Mouse (Mus musculus) embryo, embryonic 10 days (tissue): ENCODE results near the gene Enox1.
"Not testable (repeated sequence)": the region's sequence is repeated elsewhere in the genome, so short reads cannot be mapped to it uniquely, and the experiment has no call there.

ENCODE experiments used
- DNase-seq: peaks from one replicate; pipeline ENCODE4 v3.0.0-alpha.2; 2015; ENCODE audit warnings: low spot score

The Enox1 gene

DNA sequence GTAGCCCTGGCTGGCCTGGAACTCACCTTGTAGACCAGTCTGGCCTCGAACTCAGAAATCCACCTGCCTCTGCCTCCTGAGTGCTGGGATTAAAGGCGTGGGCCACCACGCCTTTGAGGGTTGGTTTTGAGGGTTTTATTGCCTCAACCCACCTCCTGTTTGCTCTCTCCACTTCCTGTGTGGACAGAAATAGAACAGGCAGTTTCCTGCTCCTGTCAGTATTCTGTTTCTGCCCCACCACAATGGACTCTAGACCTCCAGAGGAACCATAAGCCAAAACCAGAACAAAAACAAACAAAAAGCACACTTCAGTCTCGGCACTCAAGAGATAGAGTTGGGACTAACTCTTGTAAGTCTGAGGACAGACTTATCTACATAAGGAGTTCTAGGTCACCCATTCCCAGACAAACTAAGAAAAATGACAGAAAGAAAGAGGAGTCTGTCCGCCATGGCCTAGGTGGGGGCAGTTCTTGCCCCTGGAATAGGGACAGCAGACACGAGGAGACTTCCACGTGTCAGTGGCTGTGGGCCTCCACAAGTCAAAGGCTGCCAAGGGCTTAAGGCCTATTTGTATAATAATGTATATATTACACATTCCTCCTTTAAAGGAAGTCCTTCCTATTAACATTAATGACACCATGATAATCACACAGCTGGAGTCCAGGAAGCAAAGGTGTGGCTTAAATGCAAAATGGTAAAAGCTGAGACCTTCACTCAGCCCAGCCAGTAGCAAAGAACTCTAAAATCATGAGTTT is 362.6 kb downstream of the Enox1 start:
- no peak for DNase-seq

GRCm38 (mm10) chr14:77519701-77520100 is 363.1 kb downstream of the Enox1 start:
- DNase-seq = no peak

DNA sequence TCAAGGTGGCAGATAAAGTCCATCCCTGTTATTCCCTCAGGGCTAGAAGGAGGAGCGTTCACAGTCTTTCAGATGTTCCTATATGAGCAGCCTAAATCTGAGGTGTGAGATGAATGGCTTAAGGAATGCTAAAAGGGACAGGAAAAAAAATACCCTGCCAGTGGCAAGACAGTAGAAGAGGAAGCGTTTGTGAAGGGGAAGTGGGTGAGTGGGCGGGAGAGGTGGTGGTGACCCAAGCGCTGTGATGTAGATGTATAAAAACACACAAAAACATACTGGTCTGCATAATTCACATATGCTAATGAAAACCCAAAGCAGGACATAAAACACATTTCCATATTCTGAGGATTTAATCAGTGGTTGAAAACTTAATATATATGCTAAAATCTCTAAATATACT is 367.7 kb downstream of the Enox1 start:
- DNase-seq = no peak

DNA sequence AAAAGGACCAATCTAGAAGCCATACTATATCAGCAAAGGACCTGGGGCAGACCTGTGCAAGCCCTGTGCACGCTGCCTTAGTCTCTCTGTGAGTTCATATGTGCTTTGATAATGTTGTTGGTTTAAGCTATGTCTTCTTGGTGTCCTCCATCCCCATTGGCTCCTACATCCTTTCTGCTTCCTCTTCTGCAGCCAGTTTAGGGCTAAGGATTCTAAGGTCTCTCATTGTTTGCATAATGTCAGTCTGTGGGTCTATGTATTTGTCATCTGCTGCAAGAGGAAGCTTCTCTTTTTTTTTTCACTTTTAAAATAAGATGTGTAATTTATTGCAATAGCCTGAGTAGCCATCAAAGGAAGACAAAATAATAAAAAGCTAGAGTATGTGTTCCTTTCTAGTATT is 369.7 kb downstream of the Enox1 start:
- DNase-seq = no peak

DNA sequence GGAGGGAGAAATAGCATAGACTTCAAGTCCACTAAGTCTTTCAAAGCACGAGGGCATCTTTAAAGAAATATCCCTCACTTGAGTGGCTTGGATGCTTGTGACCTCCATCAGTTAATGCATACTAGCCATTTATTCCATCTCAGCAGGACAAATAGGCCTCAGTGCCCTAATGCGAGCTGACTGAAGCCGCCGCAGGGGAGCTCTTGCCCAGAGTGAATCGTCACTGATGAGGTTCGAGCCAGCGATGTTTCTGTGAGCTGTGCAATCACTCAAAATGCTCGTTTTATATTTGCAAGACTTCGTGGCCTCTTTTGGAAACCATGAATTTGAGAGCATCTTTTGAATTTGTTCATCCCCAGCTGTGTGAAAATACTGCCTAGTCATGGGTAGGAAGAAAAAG is 372.6 kb downstream of the Enox1 start:
- no peak for DNase-seq

DNA sequence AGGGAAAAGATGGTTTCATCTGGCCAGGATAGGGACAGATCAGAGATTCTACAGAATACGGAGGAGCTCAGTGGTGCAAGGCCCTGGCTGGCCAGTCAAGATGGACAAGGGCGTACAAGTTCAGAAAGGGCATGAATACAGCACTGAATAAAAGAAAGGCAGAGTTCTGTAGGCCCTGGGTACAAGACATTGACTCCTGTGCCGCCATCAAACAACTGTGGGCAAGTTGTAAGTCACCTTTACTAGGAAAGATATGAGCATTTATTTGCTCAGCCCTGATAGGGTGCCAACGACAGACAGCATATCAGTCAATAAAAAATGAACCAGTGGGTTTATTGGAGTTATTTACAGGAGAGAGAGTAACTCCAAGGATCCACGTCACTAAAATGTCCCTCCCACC is 373.1 kb downstream of the Enox1 start:
- no peak for DNase-seq

GRCm38 (mm10) chr14:77533638-77534037 is 377.1 kb downstream of the Enox1 start:
- DNase-seq = peak; percentile 14

- DNase-seq = no peak
These were observed 377.6 kb downstream of the Enox1 start for GRCm38 (mm10) chr14:77534120-77534519.

- DNase-seq = no peak
These were observed 380.0 kb downstream of the Enox1 start for GRCm38 (mm10) chr14:77536592-77536991.

DNA sequence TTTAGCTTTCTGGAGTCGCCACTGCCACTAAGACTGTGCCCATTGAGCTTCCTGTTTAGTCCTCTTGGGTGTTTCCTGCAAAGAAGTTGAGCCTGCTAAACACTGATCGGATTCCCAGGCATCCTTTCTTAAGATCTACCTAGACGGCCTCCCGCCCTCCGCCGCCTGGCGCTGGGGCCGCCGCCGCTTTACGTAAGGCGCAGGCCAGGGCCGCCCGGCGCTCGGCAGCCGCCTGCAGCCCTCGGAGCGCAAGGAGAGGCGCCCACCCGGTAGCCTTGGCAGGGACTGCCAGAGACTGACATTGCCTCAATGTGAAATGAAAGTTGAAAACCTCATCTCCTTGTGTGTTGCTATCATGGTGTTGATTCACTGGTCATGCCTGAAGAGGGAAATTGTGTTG is 383.0 kb downstream of the Enox1 start:
- DNase-seq = not testable (repeated sequence)

DNA sequence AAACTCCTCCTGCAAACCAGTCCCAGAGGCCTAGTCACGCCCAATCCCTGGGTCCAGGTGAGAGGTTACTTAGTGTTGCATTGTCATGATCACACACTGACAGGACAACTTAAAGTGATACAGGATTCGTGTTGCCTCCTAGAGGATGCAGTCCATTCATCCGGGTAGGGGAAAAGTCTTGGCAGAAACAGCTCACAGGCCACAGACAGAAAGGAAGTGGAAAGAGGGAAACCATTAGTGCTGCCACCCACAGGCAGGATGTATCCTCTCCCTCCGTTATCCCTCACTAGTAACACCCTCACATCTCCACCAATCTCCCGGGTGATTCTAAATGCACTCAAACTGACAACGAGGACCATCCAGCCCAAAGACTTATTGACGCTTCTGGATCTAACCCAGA is 385.4 kb downstream of the Enox1 start:
- no peak for DNase-seq

- DNase-seq = no peak
These were observed 390.1 kb downstream of the Enox1 start for GRCm38 (mm10) chr14:77546531-77547274.

- no peak for DNase-seq
These were observed 390.8 kb downstream of the Enox1 start for GRCm38 (mm10) chr14:77547351-77547750.

GRCm38 (mm10) chr14:77548963-77549362 is 392.4 kb downstream of the Enox1 start:
- no peak for DNase-seq

DNA sequence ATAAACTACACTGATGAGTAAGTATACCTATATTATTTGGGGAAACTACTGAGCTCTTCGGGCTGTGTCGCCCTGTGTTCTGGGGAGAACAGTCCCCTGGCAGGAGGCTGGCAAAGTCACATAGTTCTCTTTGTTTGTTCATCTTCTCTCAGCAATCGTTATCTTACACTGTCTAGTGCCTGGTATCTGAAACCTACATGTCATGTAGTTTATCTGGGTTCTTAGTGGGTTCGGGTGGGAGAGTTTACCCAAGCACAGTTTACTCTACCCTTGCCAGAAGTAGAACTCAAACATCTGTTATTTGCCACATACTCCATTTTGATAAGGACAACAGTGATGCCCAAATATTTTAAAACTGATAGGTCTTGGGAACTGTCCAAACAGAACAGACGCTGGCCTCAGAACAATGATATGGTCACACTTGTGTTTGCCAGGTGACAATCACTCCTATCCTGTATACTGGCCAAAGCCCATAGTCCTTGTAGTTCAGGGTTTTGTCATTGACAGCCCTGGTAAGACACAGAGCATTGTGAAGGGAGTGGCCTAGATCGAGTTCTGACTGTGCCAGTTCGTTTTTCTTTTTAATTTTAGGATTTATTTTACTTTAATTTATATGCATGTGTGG is 401.0 kb downstream of the Enox1 start:
- DNase-seq = no peak

GRCm38 (mm10) chr14:77558910-77559309 is 402.3 kb downstream of the Enox1 start:
- DNase-seq = no peak

DNA sequence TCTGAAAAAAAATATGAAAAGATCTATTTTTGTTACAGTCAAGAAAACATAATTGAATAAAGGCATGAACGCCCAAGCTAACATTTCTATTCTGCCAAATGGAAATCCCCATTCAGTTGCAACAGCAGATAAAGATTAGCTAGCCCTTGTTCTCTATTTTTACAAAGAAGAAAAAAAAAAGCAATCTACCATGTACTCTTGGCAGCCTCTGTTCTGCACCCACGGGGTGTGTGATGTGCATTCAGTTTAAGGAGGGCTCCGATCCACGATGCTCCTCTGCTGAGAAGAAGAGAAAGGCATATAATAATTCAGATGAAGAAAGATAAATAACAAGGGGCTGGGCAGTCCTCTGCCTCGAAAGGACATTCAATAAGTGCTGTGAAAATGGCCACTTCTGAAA is 403.2 kb downstream of the Enox1 start:
- DNase-seq = no peak

- DNase-seq = no peak
These were observed 405.4 kb downstream of the Enox1 start for GRCm38 (mm10) chr14:77561808-77562583.

GRCm38 (mm10) chr14:77563922-77564321 is 407.4 kb downstream of the Enox1 start:
- no peak for DNase-seq

- DNase-seq = no peak
These were observed 410.6 kb downstream of the Enox1 start for GRCm38 (mm10) chr14:77567120-77567519.

DNA sequence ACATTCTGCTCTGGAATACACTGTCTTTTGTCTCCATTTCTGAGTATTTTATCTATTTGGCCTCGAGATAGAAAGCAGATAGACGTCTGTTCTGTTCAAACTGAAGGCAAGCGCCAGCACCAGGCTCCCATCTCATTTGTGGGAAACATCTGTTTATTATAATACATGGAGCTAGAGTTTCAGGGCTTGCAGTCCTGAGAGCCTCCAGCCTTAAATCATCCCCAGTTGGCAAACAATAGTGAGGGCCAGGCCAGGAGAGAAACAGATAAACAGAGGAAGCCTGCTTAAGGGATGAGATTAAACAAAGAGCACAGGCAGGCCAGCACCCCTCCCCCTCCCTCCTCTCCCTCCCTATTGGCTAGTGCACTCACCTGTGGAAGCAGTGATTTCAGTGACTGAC is 417.9 kb downstream of the Enox1 start:
- DNase-seq = peak; percentile 43

GRCm38 (mm10) chr14:77576411-77576810 is 419.8 kb downstream of the Enox1 start:
- DNase-seq = no peak
